Mouse (Mus musculus) MEL (cell line): ENCODE measurements around the gene Ednra. TPM values are rescaled to one million over a fixed set of nuclear protein-coding genes. Genes with fewer than 3 reads are reported as not detected.

Source experiments
- DNase-seq: peaks from one replicate; pipeline ENCODE4 v3.0.0; 2011; ENCODE audit warnings: low read depth, low spot score
- H3K27ac ChIP-seq: 2 replicates; pipeline ENCODE4 v1.5.1; 2012; ENCODE audit warnings: low read depth, mild to moderate bottlenecking, control low read depth, low read length, moderate library complexity; ENCODE audit not compliant: control insufficient read depth
- H3K27me3 ChIP-seq, 2 experiments: fragments of 150-350 bp in 1 of 2; sonication (generic) in 1 of 2; 2 replicates each; pipeline ENCODE4 v1.6.1; 2012; ENCODE audit warnings: low read length in 2 of 2, mild to moderate bottlenecking in 2 of 2, improper control_type of control experiment in 1 of 2, moderate library complexity in 1 of 2; ENCODE audit not compliant: insufficient read depth in 2 of 2, control insufficient read depth in 1 of 2
- H3K36me3 ChIP-seq, 2 experiments: 2 replicates each; pipeline ENCODE4 v1.6.1; 2012 to 2014; ENCODE audit warnings: low read length in 2 of 2, improper control_type of control experiment in 1 of 2, inconsistent platforms in 1 of 2, mild to moderate bottlenecking in 1 of 2; ENCODE audit not compliant: insufficient read depth in 2 of 2, control insufficient read depth in 1 of 2
- H3K4me1 ChIP-seq, 2 experiments: fragments of 150-350 bp in 1 of 2; sonication (generic) in 1 of 2; 2 replicates each; pipeline ENCODE4 v1.6.1; 2012; ENCODE audit warnings: low read length in 2 of 2, improper control_type of control experiment in 1 of 2, mild to moderate bottlenecking in 1 of 2; ENCODE audit not compliant: insufficient read depth in 2 of 2, control insufficient read depth in 1 of 2
- H3K4me3 ChIP-seq, 2 experiments: fragments of 150-350 bp in 1 of 2; sonication (generic) in 1 of 2; 2 replicates each; pipeline ENCODE4 v1.5.1; 2012; ENCODE audit warnings: low read depth in 2 of 2, low read length in 2 of 2, mild to moderate bottlenecking in 2 of 2, moderate library complexity in 2 of 2, control low read depth in 1 of 2, improper control_type of control experiment in 1 of 2; ENCODE audit not compliant: control insufficient read depth in 1 of 2, insufficient read depth in 1 of 2
- H3K79me2 ChIP-seq: 2 replicates; pipeline ENCODE4 v1.6.1; 2012; ENCODE audit warnings: mild to moderate bottlenecking, low read length, moderate library complexity; ENCODE audit not compliant: control insufficient read depth, poor library complexity, insufficient read depth
- H3K9ac ChIP-seq: 2 replicates; pipeline ENCODE4 v1.6.1; 2012; ENCODE audit warnings: low read depth, mild to moderate bottlenecking, control low read depth, low read length, moderate library complexity; ENCODE audit not compliant: control insufficient read depth, poor library complexity, severe bottlenecking
- H3K9me3 ChIP-seq: fragments of 150-350 bp; sonication (generic); replicated peaks from 2 replicates; pipeline ENCODE4 v1.6.1; 2012; ENCODE audit warnings: mild to moderate bottlenecking, low read length, improper control_type of control experiment, moderate library complexity; ENCODE audit not compliant: insufficient read depth
- CTCF ChIP-seq, 3 experiments: IDR thresholded peaks in 2 of 3; conservative IDR thresholded peaks in 1 of 3; 2 replicates each; pipeline ENCODE4 v1.5.1; 2011 to 2012; ENCODE audit warnings: low read length in 3 of 3, low read depth in 2 of 3, mild to moderate bottlenecking in 2 of 3, improper control_type of control experiment in 1 of 3, inconsistent platforms in 1 of 3, mixed read lengths in 1 of 3, moderate library complexity in 1 of 3; ENCODE audit not compliant: control insufficient read depth in 1 of 3, insufficient read depth in 1 of 3, poor library complexity in 1 of 3, severe bottlenecking in 1 of 3
- EP300 ChIP-seq, 2 experiments: IDR thresholded peaks; 2 replicates each; pipeline ENCODE4 v1.6.1; 2011; ENCODE audit warnings: improper control_type of control experiment in 2 of 2, low read length in 2 of 2, low read depth in 1 of 2, mild to moderate bottlenecking in 1 of 2
- ETS1 ChIP-seq: IDR thresholded peaks from 2 replicates; pipeline ENCODE4 v1.6.1; 2012; ENCODE audit warnings: low read depth, mild to moderate bottlenecking, inconsistent platforms, low read length, improper control_type of control experiment, moderate library complexity
- GABPA ChIP-seq: IDR thresholded peaks from 2 replicates; pipeline ENCODE4 v1.6.1; 2012; ENCODE audit warnings: low read depth, mild to moderate bottlenecking, inconsistent platforms, low read length, improper control_type of control experiment, moderate library complexity
- GATA1 ChIP-seq: IDR thresholded peaks from 2 replicates; pipeline ENCODE4 v1.6.1; 2011; ENCODE audit warnings: low read depth, low read length, improper control_type of control experiment
- HCFC1 ChIP-seq: IDR thresholded peaks from 2 replicates; pipeline ENCODE4 v1.6.1; 2012; ENCODE audit warnings: low read depth, mild to moderate bottlenecking, inconsistent platforms, low read length, improper control_type of control experiment, moderate library complexity
- JUND ChIP-seq: IDR thresholded peaks from 2 replicates; pipeline ENCODE4 v1.6.1; 2011; ENCODE audit warnings: low read depth, mild to moderate bottlenecking, improper control_type of control experiment, low read length
- MAFK ChIP-seq: IDR thresholded peaks from 2 replicates; pipeline ENCODE4 v1.6.1; 2011; ENCODE audit warnings: low read depth, mild to moderate bottlenecking, low read length, improper control_type of control experiment, borderline replicate concordance
- MAX ChIP-seq: IDR thresholded peaks from 2 replicates; pipeline ENCODE4 v1.6.1; 2011; ENCODE audit warnings: low read length, improper control_type of control experiment
- MAZ ChIP-seq: IDR thresholded peaks from 2 replicates; pipeline ENCODE4 v1.6.1; 2012; ENCODE audit warnings: low read depth, mild to moderate bottlenecking, inconsistent platforms, low read length, improper control_type of control experiment
- MEF2A ChIP-seq: IDR thresholded peaks from 2 replicates; pipeline ENCODE4 v1.6.1; 2014; ENCODE audit warnings: low read depth, mild to moderate bottlenecking, inconsistent platforms, low read length, improper control_type of control experiment; ENCODE audit not compliant: poor library complexity, insufficient replicate concordance, severe bottlenecking; ENCODE audit errors: extremely low read depth
- MYB ChIP-seq: IDR thresholded peaks from 2 replicates; pipeline ENCODE4 v1.6.1; 2011; ENCODE audit warnings: mild to moderate bottlenecking, low read depth, low read length, improper control_type of control experiment
- MYC ChIP-seq: IDR thresholded peaks from 2 replicates; pipeline ENCODE4 v1.6.1; 2011; ENCODE audit warnings: low read depth, mild to moderate bottlenecking, low read length, improper control_type of control experiment, moderate library complexity
- NELFE ChIP-seq: IDR thresholded peaks from 2 replicates; pipeline ENCODE4 v1.6.1; 2011; ENCODE audit warnings: low read depth, low read length, improper control_type of control experiment
- NRF1 ChIP-seq: IDR thresholded peaks from 2 replicates; pipeline ENCODE4 v1.6.1; 2014; ENCODE audit warnings: low read depth, mild to moderate bottlenecking, inconsistent platforms, low read length, improper control_type of control experiment, moderate library complexity; ENCODE audit not compliant: poor library complexity, insufficient read depth, severe bottlenecking
- POLR2A ChIP-seq, 2 experiments: IDR thresholded peaks; 2 replicates each; pipeline ENCODE4 v1.6.1; 2011 to 2012; ENCODE audit warnings: low read length in 2 of 2, mild to moderate bottlenecking in 2 of 2, control low read depth in 1 of 2, improper control_type of control experiment in 1 of 2, low read depth in 1 of 2, moderate library complexity in 1 of 2; ENCODE audit not compliant: control insufficient read depth in 1 of 2, insufficient read depth in 1 of 2, poor library complexity in 1 of 2
- POLR2AphosphoS2 ChIP-seq: IDR thresholded peaks from 2 replicates; pipeline ENCODE4 v1.6.1; 2011; ENCODE audit warnings: low read length, improper control_type of control experiment
- POLR2AphosphoS5 ChIP-seq: IDR thresholded peaks from 2 replicates; pipeline ENCODE4 v1.6.1; 2012; ENCODE audit warnings: low read depth, borderline replicate concordance, mild to moderate bottlenecking, inconsistent platforms, low read length, moderate library complexity, mixed read lengths
- RCOR1 ChIP-seq: IDR thresholded peaks from 2 replicates; pipeline ENCODE4 v1.6.1; 2012; ENCODE audit warnings: low read depth, mild to moderate bottlenecking, inconsistent platforms, low read length, improper control_type of control experiment
- SIN3A ChIP-seq: IDR thresholded peaks from 2 replicates; pipeline ENCODE4 v1.6.1; 2012; ENCODE audit warnings: low read length, improper control_type of control experiment, inconsistent platforms
- TAL1 ChIP-seq: IDR thresholded peaks from 2 replicates; pipeline ENCODE4 v1.6.1; 2012; ENCODE audit warnings: mild to moderate bottlenecking, inconsistent platforms, low read length, moderate library complexity, mixed read lengths
- USF1 ChIP-seq: IDR thresholded peaks from 2 replicates; pipeline ENCODE4 v1.6.1; 2014; ENCODE audit warnings: low read depth, mild to moderate bottlenecking, inconsistent platforms, low read length, improper control_type of control experiment, moderate library complexity
- ZC3H11A ChIP-seq: IDR thresholded peaks from 2 replicates; pipeline ENCODE4 v1.6.1; 2012; ENCODE audit warnings: low read depth, mild to moderate bottlenecking, inconsistent platforms, low read length, improper control_type of control experiment
- ZKSCAN1 ChIP-seq: IDR thresholded peaks from 2 replicates; pipeline ENCODE4 v1.6.1; 2012; ENCODE audit warnings: low read depth, mild to moderate bottlenecking, inconsistent platforms, low read length, improper control_type of control experiment, moderate library complexity
- ZMIZ1 ChIP-seq: IDR thresholded peaks from 2 replicates; pipeline ENCODE4 v1.6.1; 2012; ENCODE audit warnings: low read depth, mild to moderate bottlenecking, inconsistent platforms, low read length, improper control_type of control experiment, moderate library complexity
- ZNF384 ChIP-seq: IDR thresholded peaks from 2 replicates; pipeline ENCODE4 v1.6.1; 2012; ENCODE audit warnings: low read depth, mild to moderate bottlenecking, inconsistent platforms, low read length, improper control_type of control experiment
- polyA plus RNA-seq, 2 experiments: library from polyadenylated mRNA; stranded (reverse) in 1 of 2; unstranded in 1 of 2; fragments of >175 nt in 1 of 2; fragments of >200 nt in 1 of 2; gene quantifications; 2 replicates each; pipeline versions ENCODE4 v1.2.1 to v1.2.4; 2012; ENCODE audit warnings: low replicate concordance in 2 of 2, low read depth in 1 of 2; ENCODE audit not compliant: insufficient read length in 2 of 2, insufficient read depth in 1 of 2, missing spikeins in 1 of 2
- total RNA-seq: library from RNA; depleted of rRNA; stranded (reverse); fragments of 300-350 nt; gene quantifications from 2 replicates; pipeline ENCODE4 v1.2.3, GENCODE M21; 2012

The Ednra gene
- total and polyA plus RNA-seq, 3 experiments: not detected

DNA sequence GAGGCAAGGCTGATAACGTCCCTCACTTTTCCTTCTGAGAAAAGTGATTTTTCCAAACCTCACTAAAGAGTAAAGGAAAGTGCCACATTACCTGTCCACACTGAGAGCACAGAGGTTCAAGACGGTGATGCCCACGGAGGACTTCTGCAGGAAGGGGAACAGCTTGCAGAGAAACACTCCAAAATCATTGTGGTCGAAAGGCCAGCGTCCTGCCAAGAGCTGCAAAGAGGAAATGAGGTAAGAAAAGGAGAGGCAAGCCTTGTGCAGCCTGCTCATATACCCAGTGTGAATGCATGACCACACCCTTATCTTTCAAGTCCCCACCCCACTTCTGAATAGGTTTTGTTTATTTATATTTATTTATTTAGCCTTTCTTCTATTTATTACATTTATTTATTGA, 35.3 kb downstream of the Ednra start:
- H3K36me3 ChIP-seq: no peaks in the 10 kb centered on the region
- H3K79me2 ChIP-seq: no peaks in the 10 kb centered on the region
- TF ChIP-seq MAFK: no peak
- no peak for TF ChIP-seq POLR2A (IDR thresholded peaks at IDR 0.05; ENCODE audit: control insufficient read depth in 1 of 2, insufficient read depth in 1 of 2, low read depth in 1 of 2, low read length in 2 of 2, poor library complexity in 1 of 2)
- no peak for TF ChIP-seq MYC
- no peak for TF ChIP-seq HCFC1
- no peak for TF ChIP-seq MEF2A
- no peak for TF ChIP-seq GABPA
- TF ChIP-seq POLR2AphosphoS5: no peak
- TF ChIP-seq ZC3H11A: no peak
- no peak for TF ChIP-seq MAX
- no peak for TF ChIP-seq CTCF (IDR thresholded peaks at IDR 0.05 in 2 of 3, conservative IDR thresholded peaks at IDR 0.05 in 1 of 3; ENCODE audit: control insufficient read depth in 1 of 3, insufficient read depth in 1 of 3, low read depth in 2 of 3, low read length in 3 of 3, poor library complexity in 1 of 3, severe bottlenecking in 1 of 3)
- no peak for TF ChIP-seq ZMIZ1
- TF ChIP-seq ZKSCAN1: no peak
- TF ChIP-seq SIN3A: no peak
- no peak for TF ChIP-seq USF1
- no peak for TF ChIP-seq ZNF384
- no peak overlapping the region for H3K4me3 ChIP-seq
- 0 out of 4 replicates have a peak, but pooled peaks cover 0 to 1% of the 10 kb centered on the region in 2 experiments for H3K27me3 ChIP-seq
- no peak overlapping the region for H3K9ac ChIP-seq
- no peak for DNase-seq
- H3K4me1 ChIP-seq: no peaks in the 10 kb centered on the region
- no peak overlapping the region for H3K27ac ChIP-seq
- H3K9me3 ChIP-seq: no peaks in the 10 kb centered on the region

DNA sequence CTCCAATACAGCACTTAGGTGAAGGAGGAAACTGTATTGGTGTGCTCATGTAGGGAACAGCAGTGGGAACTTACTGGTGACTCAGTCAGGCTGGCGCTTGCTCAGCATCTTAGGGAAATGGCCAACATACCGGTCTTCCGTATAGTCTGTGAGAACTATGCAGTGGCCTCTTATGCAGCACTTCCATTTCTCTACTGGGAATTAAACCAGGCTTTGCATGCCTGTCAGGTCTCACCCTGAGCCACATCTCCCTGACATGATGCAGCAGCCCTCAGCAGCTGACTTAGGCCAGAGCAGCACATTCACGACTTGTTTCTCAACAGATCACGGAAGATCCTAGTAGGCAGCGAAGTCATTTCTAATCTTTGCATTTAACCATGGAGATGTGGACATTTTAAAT, 39.9 kb downstream of the Ednra start:
- peaks cover 0 to 7% of the 10 kb centered on the region in 2 experiments; a peak in 2 of 4 replicates for H3K4me1 ChIP-seq
- DNase-seq: no peak

More for the DNA sequence above, 39.9 kb downstream of the Ednra start:
- no peak for TF ChIP-seq EP300 (IDR thresholded peaks at IDR 0.05; ENCODE audit: low read depth in 1 of 2, low read length in 2 of 2)
- TF ChIP-seq JUND: no peak
- no peak for TF ChIP-seq ETS1
- TF ChIP-seq NRF1: no peak
- no peak for TF ChIP-seq RCOR1
- TF ChIP-seq NELFE: no peak
- no peak for TF ChIP-seq POLR2AphosphoS2
- TF ChIP-seq MYB: no peak
- no peak for TF ChIP-seq MAZ
- no peak for TF ChIP-seq TAL1
- TF ChIP-seq GATA1: no peak
- no peak for TF ChIP-seq CTCF (IDR thresholded peaks at IDR 0.05 in 2 of 3, conservative IDR thresholded peaks at IDR 0.05 in 1 of 3; ENCODE audit: control insufficient read depth in 1 of 3, insufficient read depth in 1 of 3, low read depth in 2 of 3, low read length in 3 of 3, poor library complexity in 1 of 3, severe bottlenecking in 1 of 3)
- no peak for TF ChIP-seq ZKSCAN1
- H3K4me3 ChIP-seq: no peak overlapping the region
- no peaks in the 10 kb centered on the region for H3K27me3 ChIP-seq
- H3K9me3 ChIP-seq: no peaks in the 10 kb centered on the region
- H3K27ac ChIP-seq: no peak overlapping the region
- H3K36me3 ChIP-seq: peaks cover 0 to 2% of the 10 kb centered on the region in 2 experiments; a peak in 1 of 4 replicates
- H3K9ac ChIP-seq: no peak overlapping the region
- H3K79me2 ChIP-seq: no peaks in the 10 kb centered on the region
